Comparison of ENCODE assay signal across 8 mouse cellular contexts in genomic region chr17:10335809-10336499, GRCm38 (mm10). TPM values are rescaled to one million over a fixed set of nuclear protein-coding genes. Genes with fewer than 3 reads are reported as not detected.
DNase-seq lines count a peak whose midpoint lies in the region; ATAC-seq and TF ChIP-seq lines count a peak whose summit lies in the region.

No protein-coding gene starts in this region.

- intact Hi-C loops in gastrocnemius, adult 2 months (cut with DNase I) = loop anchor here (5.0 kb wide), 1 partner anchor 156 kb away; no protein-coding TSS in a partner anchor

- TF ChIP-seq POLR2A in ES-Bruce4 (IDR thresholded peaks at IDR 0.05; ENCODE audit: insufficient read depth, low read length) = no peak

- H3K4me2 ChIP-seq in embryonic facial prominence, embryonic 13.5 days = peak overlapping the region; percentile 79
- peak overlapping the region; percentile 92 for H3K4me2 ChIP-seq in intestine, embryonic 15.5 days (replicated peaks)
- peak overlapping the region; percentile 71 for H3K4me2 ChIP-seq in midbrain, embryonic 15.5 days

- no peak for ATAC-seq in embryonic facial prominence, embryonic 13.5 days (ENCODE audit: insufficient number of reproducible peaks, insufficient read depth, low FRiP score, low TSS enrichment, low read depth)
- ATAC-seq in intestine, embryonic 15.5 days = 0 out of 2 replicates have a peak, but pooled peaks have one; percentile 47
- peak; percentile 72 for ATAC-seq in midbrain, embryonic 15.5 days (replicated peaks)

- peak overlapping the region; percentile 60 for H3K9ac ChIP-seq in ES-Bruce4 (ENCODE audit: low read depth, poor library complexity, severe bottlenecking)
- peak overlapping the region; percentile 83 for H3K9ac ChIP-seq in embryonic facial prominence, embryonic 13.5 days
- 0 out of 2 replicates have a peak overlapping the region, but pooled peaks have one; percentile 58 for H3K9ac ChIP-seq in intestine, embryonic 15.5 days
- H3K9ac ChIP-seq in midbrain, embryonic 15.5 days = peak overlapping the region; percentile 63

- 17% methylated on average over 16 of the region's 16 CpGs for WGBS in embryonic facial prominence, embryonic 13.5 days
- WGBS in intestine, embryonic 15.5 days = 30% methylated on average over 16 of the region's 16 CpGs
- WGBS in midbrain, embryonic 15.5 days = 7% methylated on average over 16 of the region's 16 CpGs

- peak overlapping the region; percentile 88 for H3K27ac ChIP-seq in gastrocnemius, adult 2 months
- H3K27ac ChIP-seq in ES-Bruce4 (ENCODE audit: insufficient read depth, low read length) = peak overlapping the region; percentile 88
- no peak overlapping the region for H3K27ac ChIP-seq in embryonic facial prominence, embryonic 13.5 days
- H3K27ac ChIP-seq in intestine, embryonic 15.5 days = no peak overlapping the region
- H3K27ac ChIP-seq in midbrain, embryonic 15.5 days = peak overlapping the region; percentile 89

- H3K27me3 ChIP-seq in ES-Bruce4 (ENCODE audit: control insufficient read depth, insufficient read depth, low read length, poor library complexity, severe bottlenecking) = no peaks in the 10 kb centered on the region
- H3K27me3 ChIP-seq in embryonic facial prominence, embryonic 13.5 days = no peaks in the 10 kb centered on the region
- H3K27me3 ChIP-seq in intestine, embryonic 15.5 days (replicated peaks) = no peaks in the 10 kb centered on the region; the same call in 1 of the 2 replicates
- no peaks in the 10 kb centered on the region for H3K27me3 ChIP-seq in midbrain, embryonic 15.5 days (replicated peaks)

- TF ChIP-seq CTCF in gastrocnemius, adult 2 months (IDR thresholded peaks at IDR 0.05) = no peak
- no peak for TF ChIP-seq CTCF in ES-Bruce4 (IDR thresholded peaks at IDR 0.05; ENCODE audit: low read depth, low read length)

- no peak for TF ChIP-seq EP300 in ES-Bruce4 (IDR thresholded peaks at IDR 0.05; ENCODE audit: insufficient read depth, low read depth, low read length)

- H3K4me1 ChIP-seq in ES-Bruce4 (ENCODE audit: control insufficient read depth, insufficient read depth, low read length) = peaks cover 3% of the 10 kb centered on the region
- H3K4me1 ChIP-seq in embryonic facial prominence, embryonic 13.5 days = peaks cover 12% of the 10 kb centered on the region
- peaks cover 10% of the 10 kb centered on the region; the same call in 1 of the 2 replicates for H3K4me1 ChIP-seq in intestine, embryonic 15.5 days (replicated peaks)
- peaks cover 24% of the 10 kb centered on the region for H3K4me1 ChIP-seq in midbrain, embryonic 15.5 days

- no peaks in the 10 kb centered on the region for H3K9me3 ChIP-seq in ES-Bruce4 (replicated peaks; ENCODE audit: control insufficient read depth, insufficient read depth, low read length, poor library complexity, severe bottlenecking)
- no peaks in the 10 kb centered on the region for H3K9me3 ChIP-seq in embryonic facial prominence, embryonic 13.5 days
- no peaks in the 10 kb centered on the region for H3K9me3 ChIP-seq in intestine, embryonic 15.5 days
- no peaks in the 10 kb centered on the region for H3K9me3 ChIP-seq in midbrain, embryonic 15.5 days

- peak overlapping the region; percentile 80 for H3K4me3 ChIP-seq in gastrocnemius, adult 2 months
- H3K4me3 ChIP-seq in ES-Bruce4 (ENCODE audit: low read depth, low read length) = peak overlapping the region; percentile 82; the same call in 1 of the 2 replicates
- peak overlapping the region; percentile 52 for H3K4me3 ChIP-seq in embryonic facial prominence, embryonic 13.5 days
- H3K4me3 ChIP-seq in intestine, embryonic 15.5 days (replicated peaks) = peak overlapping the region; percentile 42
- H3K4me3 ChIP-seq in midbrain, embryonic 15.5 days = peak overlapping the region; percentile 48

- DNase-seq in gastrocnemius, adult 2 months = peak; percentile 63
- no peak for DNase-seq in gastrocnemius, postnatal 10 days
- DNase-seq in urinary bladder, postnatal 25 days (ENCODE audit: low spot score) = no peak
- DNase-seq in spleen, adult 12 weeks (ENCODE audit: low spot score) = no peak

- H3K36me3 ChIP-seq in ES-Bruce4 (ENCODE audit: control insufficient read depth, insufficient read depth, low read length, poor library complexity, severe bottlenecking) = no peaks in the 10 kb centered on the region
- no peaks in the 10 kb centered on the region for H3K36me3 ChIP-seq in embryonic facial prominence, embryonic 13.5 days
- no peaks in the 10 kb centered on the region for H3K36me3 ChIP-seq in intestine, embryonic 15.5 days
- no peaks in the 10 kb centered on the region for H3K36me3 ChIP-seq in midbrain, embryonic 15.5 days (replicated peaks)

RNA-seq across cellular contexts. Expression of gene Qk, which starts 16.3 kb away (rescaled TPM):
- 100 to 1,000 TPM; 236 to 397 TPM for total RNA-seq in gastrocnemius, adult 2 months (2021)
- 100 to 1,000 TPM; 268 to 288 TPM for total RNA-seq in gastrocnemius, postnatal 10 days (2021)
- 240 and 252 TPM in 2 replicates for polyA plus RNA-seq in ES-Bruce4 (2011; ENCODE audit: insufficient read depth, insufficient read length, low read depth, missing spikeins)
- polyA plus RNA-seq in embryonic facial prominence, embryonic 13.5 days (2015; fragmentation: Nextera tagmentation; extraction: Ambion mirVana) = 30.4 TPM in 2 replicates
- polyA plus RNA-seq in intestine, embryonic 15.5 days (2015; fragmentation: Nextera tagmentation; extraction: Ambion mirVana) = 12.6 and 13.0 TPM in 2 replicates
- 34.5 and 39.0 TPM in 2 replicates for polyA plus RNA-seq in midbrain, embryonic 15.5 days (2015; fragmentation: Nextera tagmentation; extraction: Ambion mirVana)

Comparison
In these comparisons a context has a peak if more than half of its experiments do, and no peak if none do; other contexts are left out.
1. H3K27ac ChIP-seq: peak in gastrocnemius, adult 2 months (single experiment), ES-Bruce4 (single experiment) and midbrain, embryonic 15.5 days (single experiment); none in embryonic facial prominence, embryonic 13.5 days (single experiment) and intestine, embryonic 15.5 days (single experiment).
2. Peak in every context shown above with its lines, with median percentiles within 50 percentile points of each other: H3K4me3 ChIP-seq, H3K9ac ChIP-seq and H3K4me2 ChIP-seq.